12 mouse cellular contexts compared by ENCODE assay signal in genomic region chr12:98965441-98966135, GRCm38 (mm10). TPM values are rescaled to one million over a fixed set of nuclear protein-coding genes. Genes with fewer than 3 reads are reported as not detected.
DNase-seq lines count a peak whose midpoint lies in the region; ATAC-seq and TF ChIP-seq lines count a peak whose summit lies in the region.
"Had no signal": no experiment of that assay in that cellular context is flagged by ENCODE, and none has a peak within 500 bp of the region (broad histone marks: within the 10 kb centered on the region; RNA-seq: fewer than 3 reads in every experiment).

No protein-coding gene starts in this region.

- H3K27ac ChIP-seq in heart, embryonic 13.5 days (replicated peaks), result 0 out of 2 replicates have a peak overlapping the region, but pooled peaks have one; percentile 39
- no peak overlapping the region for H3K27ac ChIP-seq in midbrain, postnatal 0 days (ENCODE audit: low read depth, low read length)
- H3K27ac ChIP-seq in midbrain, embryonic 15.5 days, result no peak overlapping the region
- no peak overlapping the region for H3K27ac ChIP-seq in intestine, embryonic 15.5 days
- no peak overlapping the region for H3K27ac ChIP-seq in stomach, postnatal 0 days (replicated peaks)
- H3K27ac ChIP-seq: embryonic facial prominence, embryonic 12.5 days; layer of hippocampus, adult 2 months; limb, embryonic 13.5 days had no signal

- DNase-seq in heart, adult 9 months (ENCODE audit: low spot score in 2 of 2), result no peak
- peak; percentile 33 for DNase-seq in midbrain, postnatal 0 days (ENCODE audit: low spot score)
- peak; percentile 28 for DNase-seq in stomach, postnatal 0 days (ENCODE audit: low spot score)
- DNase-seq in B cell, adult 2 months, result no peak
- DNase-seq in layer of hippocampus, adult 18-20 months (ENCODE audit: low spot score in 2 of 2), result no peak

- H3K4me1 ChIP-seq in heart, embryonic 13.5 days, result peaks cover 8% of the 10 kb centered on the region; the same call in 1 of the 2 replicates
- H3K4me1 ChIP-seq in midbrain, postnatal 0 days (ENCODE audit: insufficient read depth, low read length), result no peaks in the 10 kb centered on the region
- no peaks in the 10 kb centered on the region for H3K4me1 ChIP-seq in midbrain, embryonic 15.5 days
- H3K4me1 ChIP-seq in intestine, embryonic 15.5 days (replicated peaks), result no peaks in the 10 kb centered on the region
- H3K4me1 ChIP-seq in stomach, postnatal 0 days (replicated peaks; ENCODE audit: control insufficient read depth, insufficient read depth), result no peaks in the 10 kb centered on the region
- H3K4me1 ChIP-seq: embryonic facial prominence, embryonic 12.5 days; megakaryocyte, embryonic 14.5 days had no signal

- 0 out of 2 replicates have a peak, but pooled peaks cover 4% of the 10 kb centered on the region for H3K36me3 ChIP-seq in heart, embryonic 13.5 days
- H3K36me3 ChIP-seq in midbrain, postnatal 0 days (ENCODE audit: insufficient read depth, low read length), result 0 out of 2 replicates have a peak, but pooled peaks cover 3% of the 10 kb centered on the region
- no peaks in the 10 kb centered on the region; the same call in 1 of the 2 replicates for H3K36me3 ChIP-seq in midbrain, embryonic 15.5 days (replicated peaks)
- H3K36me3 ChIP-seq in intestine, embryonic 15.5 days, result no peaks in the 10 kb centered on the region
- no peaks in the 10 kb centered on the region for H3K36me3 ChIP-seq in stomach, postnatal 0 days (ENCODE audit: control insufficient read depth, insufficient read depth, low read length)
- H3K36me3 ChIP-seq: embryonic facial prominence, embryonic 12.5 days had no signal

- TF ChIP-seq CTCF in midbrain, postnatal 0 days (IDR thresholded peaks at IDR 0.05), result no peak
- no peak for TF ChIP-seq CTCF in stomach, postnatal 0 days (IDR thresholded peaks at IDR 0.05; ENCODE audit: low read depth)

- WGBS in heart, embryonic 13.5 days, result 50% methylated on average over 4 of the region's 4 CpGs
- WGBS in midbrain, postnatal 0 days, result 62% methylated on average over 4 of the region's 4 CpGs
- WGBS in midbrain, embryonic 15.5 days, result 65% methylated on average over 4 of the region's 4 CpGs
- 73% methylated on average over 4 of the region's 4 CpGs for WGBS in intestine, embryonic 15.5 days
- WGBS in stomach, postnatal 0 days, result 68% methylated on average over 4 of the region's 4 CpGs

- no peak for TF ChIP-seq EP300 in stomach, postnatal 0 days (optimal IDR thresholded peaks at IDR 0.05)

- ATAC-seq in heart, embryonic 13.5 days (ENCODE audit: extremely low read depth, insufficient number of reproducible peaks, low FRiP score, low TSS enrichment), result no peak
- no peak for ATAC-seq in midbrain, postnatal 0 days (ENCODE audit: low FRiP score)
- no peak for ATAC-seq in midbrain, embryonic 15.5 days (replicated peaks)
- ATAC-seq in intestine, embryonic 15.5 days, result peak; percentile 62; the same call in 1 of the 2 replicates
- no peak for ATAC-seq in stomach, postnatal 0 days (ENCODE audit: low FRiP score, low TSS enrichment)

- no peak overlapping the region for H3K4me2 ChIP-seq in heart, embryonic 13.5 days
- no peak overlapping the region for H3K4me2 ChIP-seq in midbrain, postnatal 0 days (ENCODE audit: low read depth, low read length, poor library complexity, severe bottlenecking)
- H3K4me2 ChIP-seq in midbrain, embryonic 15.5 days, result no peak overlapping the region
- no peak overlapping the region for H3K4me2 ChIP-seq in intestine, embryonic 15.5 days (replicated peaks)
- H3K4me2 ChIP-seq in stomach, postnatal 0 days (replicated peaks; ENCODE audit: low read depth), result no peak overlapping the region
- H3K4me2 ChIP-seq: embryonic facial prominence, embryonic 12.5 days; limb, embryonic 13.5 days had no signal

- no peak overlapping the region for H3K9ac ChIP-seq in heart, embryonic 13.5 days
- no peak overlapping the region for H3K9ac ChIP-seq in midbrain, postnatal 0 days (replicated peaks; ENCODE audit: low read length, poor library complexity, severe bottlenecking)
- no peak overlapping the region for H3K9ac ChIP-seq in midbrain, embryonic 15.5 days
- no peak overlapping the region for H3K9ac ChIP-seq in intestine, embryonic 15.5 days
- H3K9ac ChIP-seq in stomach, postnatal 0 days (ENCODE audit: low read length), result no peak overlapping the region
- H3K9ac ChIP-seq: embryonic facial prominence, embryonic 12.5 days; limb, embryonic 13.5 days had no signal

- H3K9me3 ChIP-seq in heart, embryonic 13.5 days, result peaks cover 4% of the 10 kb centered on the region; the same call in 1 of the 2 replicates
- no peaks in the 10 kb centered on the region for H3K9me3 ChIP-seq in midbrain, postnatal 0 days (ENCODE audit: low read length)
- H3K9me3 ChIP-seq in midbrain, embryonic 15.5 days, result no peaks in the 10 kb centered on the region
- no peaks in the 10 kb centered on the region for H3K9me3 ChIP-seq in intestine, embryonic 15.5 days
- no peaks in the 10 kb centered on the region for H3K9me3 ChIP-seq in stomach, postnatal 0 days (ENCODE audit: control insufficient read depth, low read length)
- H3K9me3 ChIP-seq: embryonic facial prominence, embryonic 12.5 days; limb, embryonic 13.5 days had no signal

- no peaks in the 10 kb centered on the region for H3K27me3 ChIP-seq in heart, embryonic 13.5 days (replicated peaks)
- no peaks in the 10 kb centered on the region for H3K27me3 ChIP-seq in midbrain, postnatal 0 days (ENCODE audit: insufficient read depth, low read length)
- no peaks in the 10 kb centered on the region for H3K27me3 ChIP-seq in midbrain, embryonic 15.5 days (replicated peaks)
- no peaks in the 10 kb centered on the region for H3K27me3 ChIP-seq in intestine, embryonic 15.5 days (replicated peaks)
- no peaks in the 10 kb centered on the region for H3K27me3 ChIP-seq in stomach, postnatal 0 days (ENCODE audit: control insufficient read depth, insufficient read depth, low read length)
- H3K27me3 ChIP-seq: embryonic facial prominence, embryonic 12.5 days; limb, embryonic 13.5 days; megakaryocyte, embryonic 14.5 days had no signal

- H3K4me3 ChIP-seq in heart, embryonic 13.5 days, result no peak overlapping the region
- no peak overlapping the region for H3K4me3 ChIP-seq in midbrain, postnatal 0 days (ENCODE audit: low read depth, low read length)
- H3K4me3 ChIP-seq in midbrain, embryonic 15.5 days, result no peak overlapping the region
- H3K4me3 ChIP-seq in intestine, embryonic 15.5 days (replicated peaks), result no peak overlapping the region
- H3K4me3 ChIP-seq in stomach, postnatal 0 days (ENCODE audit: low read depth, low read length), result no peak overlapping the region
- H3K4me3 ChIP-seq: embryonic facial prominence, embryonic 12.5 days; layer of hippocampus, adult 2 months; limb, embryonic 13.5 days; megakaryocyte, embryonic 14.5 days had no signal

RNA-seq across cellular contexts. Expression of gene Ttc8, which starts 45.2 kb away (rescaled TPM):
- 14.4 and 14.6 TPM in 2 replicates for polyA plus RNA-seq in heart, embryonic 13.5 days (2015; fragmentation: Nextera tagmentation; extraction: Ambion mirVana)
- total RNA-seq in midbrain, postnatal 0 days (2014; rRNA removed), result 22.1 and 34.3 TPM in 2 replicates
- 22.1 and 23.5 TPM in 2 replicates for polyA plus RNA-seq in midbrain, postnatal 0 days (2015; fragmentation: Nextera tagmentation; extraction: Ambion mirVana)
- 36.8 and 39.3 TPM in 2 replicates for polyA plus RNA-seq in midbrain, embryonic 15.5 days (2015; fragmentation: Nextera tagmentation; extraction: Ambion mirVana)
- polyA plus RNA-seq in intestine, embryonic 15.5 days (2015; fragmentation: Nextera tagmentation; extraction: Ambion mirVana), result 16.4 and 18.5 TPM in 2 replicates
- 9.9 and 11.7 TPM in 2 replicates for polyA plus RNA-seq in stomach, postnatal 0 days (2015; fragmentation: Nextera tagmentation; extraction: Ambion mirVana)
- total RNA-seq in layer of hippocampus, adult 18-20 months (2021), result 10 to 100 TPM; 45.5 to 50.5 TPM

Comparison
In these comparisons a context has a peak if more than half of its experiments do, and no peak if none do; other contexts are left out.
1. DNase-seq: peak in midbrain, postnatal 0 days (single experiment) and stomach, postnatal 0 days (single experiment); none in heart, adult 9 months (0 of 2), B cell, adult 2 months (0 of 2) and layer of hippocampus, adult 18-20 months (0 of 2).